30 mouse cellular contexts compared by ENCODE assay signal in the genomic region with DNA sequence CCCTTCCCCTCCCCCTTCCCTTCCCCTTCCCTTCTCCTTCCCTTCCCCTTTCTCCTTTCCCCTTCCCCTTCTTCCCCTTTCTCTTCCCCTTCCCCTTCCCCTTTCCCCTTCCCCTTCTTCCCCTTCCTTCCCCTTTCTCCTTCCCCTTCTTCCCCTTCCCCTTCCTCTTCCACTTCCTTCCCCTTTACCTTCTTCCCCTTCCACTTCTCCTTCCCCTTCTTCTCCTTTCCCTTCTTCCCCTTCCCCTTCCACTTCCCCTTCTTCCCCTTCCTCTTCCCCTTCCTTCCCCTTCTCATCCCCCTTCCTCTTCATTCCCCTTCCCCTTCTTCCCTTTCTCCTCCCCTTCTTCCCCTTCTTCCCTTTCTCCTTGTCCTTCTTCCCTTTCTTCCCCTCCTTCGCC.
"Had no signal": no experiment of that assay in that cellular context is flagged by ENCODE, and none has a peak within 500 bp of the region (broad histone marks: within the 10 kb centered on the region; RNA-seq: fewer than 3 reads in every experiment).

No protein-coding gene starts in this region.

- H3K4me1 ChIP-seq: limb, embryonic 10.5 days; limb, embryonic 12.5 days; limb, embryonic 13.5 days; limb, embryonic 15.5 days; liver, embryonic 12.5 days; liver, embryonic 13.5 days; liver, embryonic 15.5 days; lung, embryonic 15.5 days; midbrain, embryonic 15.5 days; neural tube, embryonic 12.5 days had no signal

- H3K9ac ChIP-seq: limb, embryonic 12.5 days; limb, embryonic 13.5 days; limb, embryonic 15.5 days; liver, embryonic 12.5 days; liver, embryonic 13.5 days; liver, embryonic 14.5 days; liver, embryonic 15.5 days; liver, postnatal 0 days; lung, embryonic 14.5 days; lung, embryonic 15.5 days; midbrain, embryonic 12.5 days; midbrain, embryonic 13.5 days; midbrain, embryonic 15.5 days; neural tube, embryonic 12.5 days had no signal

- DNase-seq: left cerebral cortex, postnatal 4 days; liver, embryonic 13.5 days; liver, postnatal 0 days; lung, adult 18-20 months; lung, adult 2 months; lung, embryonic 14.5 days; lung, postnatal 10 days; lung, postnatal 14 days; lung, postnatal 36 days; lung, postnatal 4 days had no signal

- H3K27ac ChIP-seq: left cerebral cortex, adult 2 months; limb, embryonic 10.5 days; limb, embryonic 12.5 days; limb, embryonic 13.5 days; limb, embryonic 15.5 days; liver, embryonic 12.5 days; liver, embryonic 13.5 days; liver, embryonic 14.5 days; liver, embryonic 15.5 days; lung, embryonic 15.5 days; macrophage; midbrain, embryonic 10.5 days; midbrain, embryonic 12.5 days; midbrain, embryonic 13.5 days; midbrain, embryonic 15.5 days; neural tube, embryonic 12.5 days had no signal

- ATAC-seq: liver, embryonic 12.5 days; liver, postnatal 0 days; lung, postnatal 0 days; midbrain, embryonic 13.5 days; midbrain, embryonic 15.5 days; midbrain, embryonic 16.5 days had no signal

- H3K27me3 ChIP-seq: limb, embryonic 12.5 days; limb, embryonic 13.5 days; limb, embryonic 15.5 days; liver, embryonic 12.5 days; liver, embryonic 13.5 days; liver, embryonic 15.5 days; lung, embryonic 15.5 days; megakaryocyte, embryonic 14.5 days; midbrain, embryonic 12.5 days; midbrain, embryonic 13.5 days; midbrain, embryonic 15.5 days; neural tube, embryonic 12.5 days had no signal

- H3K9me3 ChIP-seq: limb, embryonic 10.5 days; limb, embryonic 12.5 days; limb, embryonic 13.5 days; limb, embryonic 15.5 days; liver, embryonic 12.5 days; liver, embryonic 13.5 days; liver, embryonic 15.5 days; lung, embryonic 15.5 days; midbrain, embryonic 10.5 days; midbrain, embryonic 12.5 days; midbrain, embryonic 13.5 days; midbrain, embryonic 15.5 days; neural tube, embryonic 12.5 days had no signal

- H3K36me3 ChIP-seq: limb, embryonic 10.5 days; limb, embryonic 12.5 days; limb, embryonic 13.5 days; limb, embryonic 15.5 days; liver, embryonic 12.5 days; liver, embryonic 13.5 days; liver, embryonic 15.5 days; lung, embryonic 15.5 days; midbrain, embryonic 10.5 days; midbrain, embryonic 12.5 days; midbrain, embryonic 13.5 days; midbrain, embryonic 15.5 days; neural tube, embryonic 12.5 days had no signal

- H3K4me2 ChIP-seq: limb, embryonic 12.5 days; limb, embryonic 13.5 days; limb, embryonic 15.5 days; liver, embryonic 11.5 days; liver, embryonic 12.5 days; liver, embryonic 13.5 days; liver, embryonic 15.5 days; lung, embryonic 14.5 days; lung, embryonic 15.5 days; midbrain, embryonic 12.5 days; midbrain, embryonic 13.5 days; midbrain, embryonic 15.5 days; neural tube, embryonic 12.5 days had no signal

- H3K4me3 ChIP-seq: left cerebral cortex, adult 2 months; limb, embryonic 10.5 days; limb, embryonic 12.5 days; limb, embryonic 13.5 days; limb, embryonic 15.5 days; liver, embryonic 12.5 days; liver, embryonic 13.5 days; liver, embryonic 15.5 days; lung, embryonic 15.5 days; megakaryocyte, embryonic 14.5 days; midbrain, embryonic 10.5 days; midbrain, embryonic 12.5 days; midbrain, embryonic 13.5 days; midbrain, embryonic 15.5 days; myocyte; neural tube, embryonic 12.5 days had no signal
